Mouse (Mus musculus) kidney, embryonic 15.5 days (tissue): ENCODE results near the gene Aff3. TPM values are rescaled to one million over a fixed set of nuclear protein-coding genes. Genes with fewer than 3 reads are reported as not detected.

Source experiments
- ATAC-seq: fragments of 200-750 bp; cut with Nextera tagmentation; replicated peaks from 2 replicates; pipeline ENCODE4 v1.8.0; 2017; ENCODE audit warnings: moderate TSS enrichment; ENCODE audit not compliant: low FRiP score
- H3K27ac ChIP-seq: fragments of 300-500 bp; sonication (generic); 2 replicates; pipeline ENCODE4 v1.5.1; 2015; ENCODE audit warnings: mild to moderate bottlenecking, inconsistent platforms
- H3K27me3 ChIP-seq: fragments of 300-500 bp; sonication (generic); 2 replicates; pipeline ENCODE4 v1.6.1; 2015; ENCODE audit warnings: inconsistent platforms
- H3K36me3 ChIP-seq: fragments of 300-500 bp; sonication (generic); 2 replicates; pipeline ENCODE4 v1.6.1; 2015; ENCODE audit warnings: inconsistent platforms
- H3K4me1 ChIP-seq: fragments of 300-500 bp; sonication (generic); 2 replicates; pipeline ENCODE4 v1.6.1; 2015; ENCODE audit warnings: inconsistent platforms
- H3K4me2 ChIP-seq: fragments of 300-500 bp; sonication (generic); 2 replicates; pipeline ENCODE4 v1.6.1; 2015; ENCODE audit warnings: moderate library complexity, mild to moderate bottlenecking, inconsistent platforms
- H3K4me3 ChIP-seq: fragments of 300-500 bp; sonication (generic); replicated peaks from 2 replicates; pipeline ENCODE4 v1.5.1; 2015; ENCODE audit warnings: mild to moderate bottlenecking, inconsistent platforms
- H3K9ac ChIP-seq: fragments of 300-500 bp; sonication (generic); 2 replicates; pipeline ENCODE4 v1.6.1; 2015; ENCODE audit warnings: mild to moderate bottlenecking, inconsistent platforms
- H3K9me3 ChIP-seq: fragments of 300-500 bp; sonication (generic); replicated peaks from 2 replicates; pipeline ENCODE4 v1.6.1; 2016; ENCODE audit warnings: inconsistent platforms
- WGBS: fragments of 180-500 bp; shearing (Covaris S2); methylation state at CpG from one replicate; pipeline ENCODE4 v1.1.7; 2015; ENCODE audit warnings: mixed read lengths; 5-methylcytosine and 5-hydroxymethylcytosine counted together
- polyA plus RNA-seq: library from polyadenylated mRNA; unstranded; fragments of >200 nt; fragmentation: Nextera tagmentation; extraction: Ambion mirVana; gene quantifications from 2 replicates; pipeline ENCODE4 v1.2.1, GENCODE M21; 2015

Aff3 gene
- polyA plus RNA-seq, 1 experiment from 2014 or later: 7.5 TPM

DNA sequence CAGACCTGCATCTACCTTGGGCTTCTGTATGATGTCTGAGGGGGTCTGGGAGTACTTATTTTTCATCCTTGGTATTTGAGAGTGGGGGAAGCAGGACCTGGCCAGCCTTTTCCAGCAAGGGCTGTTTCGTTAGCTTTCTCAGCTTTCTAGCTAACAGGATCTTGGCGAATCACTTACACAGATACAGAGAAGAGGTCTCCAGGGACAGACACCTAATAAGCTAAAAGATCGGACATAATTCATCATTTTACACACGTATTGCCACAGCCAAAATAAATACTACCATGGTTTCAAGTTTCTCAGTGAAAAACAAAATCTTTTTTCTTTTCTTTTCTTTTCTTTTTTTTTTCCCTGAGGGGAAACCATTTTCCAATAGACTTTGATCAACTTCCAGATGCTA, 354.7 kb downstream of the Aff3 start:
- Histone ChIP-seq H3K4me1 (peaks cover 11% of the 10 kb centered on the region), H3K27ac (no peak overlapping the region), H3K9ac (no peak overlapping the region), H3K36me3 (no peaks in the 10 kb centered on the region), H3K9me3 (no peaks in the 10 kb centered on the region), H3K27me3 (no peaks in the 10 kb centered on the region), H3K4me2 (no peak overlapping the region), H3K4me3 (no peak overlapping the region)
- WGBS: 67% methylated on average over 4 of the region's 4 CpGs
- no peak for ATAC-seq

GRCm38 (mm10) chr1:38309341-38309740, 355.4 kb downstream of the Aff3 start:
- Histone ChIP-seq H3K4me3 (no peak overlapping the region), H3K27me3 (no peaks in the 10 kb centered on the region), H3K9me3 (no peaks in the 10 kb centered on the region), H3K27ac (no peak overlapping the region), H3K36me3 (no peaks in the 10 kb centered on the region), H3K4me2 (no peak overlapping the region), H3K9ac (no peak overlapping the region), H3K4me1 (peaks cover 14% of the 10 kb centered on the region)
- 84% methylated on average over 8 of the region's 8 CpGs for WGBS
- no peak for ATAC-seq

DNA sequence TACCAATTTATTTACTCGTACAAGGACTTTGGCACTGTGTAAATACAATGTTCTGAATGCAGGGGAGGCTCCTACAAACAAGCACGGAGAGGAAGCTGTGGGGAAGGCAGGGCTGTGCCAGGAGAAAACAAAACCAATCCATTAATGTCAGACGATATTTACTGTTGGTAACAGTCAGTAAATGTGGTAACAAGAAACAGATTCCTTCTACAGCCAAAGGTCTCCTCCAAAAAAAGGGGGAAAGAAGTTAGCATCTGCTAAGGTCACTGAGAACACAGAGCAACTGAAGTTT, 356.1 kb downstream of the Aff3 start:
- Histone ChIP-seq H3K4me3 (no peak overlapping the region), H3K27ac (no peak overlapping the region), H3K4me1 (peaks cover 15% of the 10 kb centered on the region), H3K36me3 (no peaks in the 10 kb centered on the region), H3K9ac (no peak overlapping the region), H3K27me3 (no peaks in the 10 kb centered on the region), H3K9me3 (no peaks in the 10 kb centered on the region), H3K4me2 (no peak overlapping the region)
- 37% methylated on average over 3 of the region's 3 CpGs for WGBS
- ATAC-seq: no peak

DNA sequence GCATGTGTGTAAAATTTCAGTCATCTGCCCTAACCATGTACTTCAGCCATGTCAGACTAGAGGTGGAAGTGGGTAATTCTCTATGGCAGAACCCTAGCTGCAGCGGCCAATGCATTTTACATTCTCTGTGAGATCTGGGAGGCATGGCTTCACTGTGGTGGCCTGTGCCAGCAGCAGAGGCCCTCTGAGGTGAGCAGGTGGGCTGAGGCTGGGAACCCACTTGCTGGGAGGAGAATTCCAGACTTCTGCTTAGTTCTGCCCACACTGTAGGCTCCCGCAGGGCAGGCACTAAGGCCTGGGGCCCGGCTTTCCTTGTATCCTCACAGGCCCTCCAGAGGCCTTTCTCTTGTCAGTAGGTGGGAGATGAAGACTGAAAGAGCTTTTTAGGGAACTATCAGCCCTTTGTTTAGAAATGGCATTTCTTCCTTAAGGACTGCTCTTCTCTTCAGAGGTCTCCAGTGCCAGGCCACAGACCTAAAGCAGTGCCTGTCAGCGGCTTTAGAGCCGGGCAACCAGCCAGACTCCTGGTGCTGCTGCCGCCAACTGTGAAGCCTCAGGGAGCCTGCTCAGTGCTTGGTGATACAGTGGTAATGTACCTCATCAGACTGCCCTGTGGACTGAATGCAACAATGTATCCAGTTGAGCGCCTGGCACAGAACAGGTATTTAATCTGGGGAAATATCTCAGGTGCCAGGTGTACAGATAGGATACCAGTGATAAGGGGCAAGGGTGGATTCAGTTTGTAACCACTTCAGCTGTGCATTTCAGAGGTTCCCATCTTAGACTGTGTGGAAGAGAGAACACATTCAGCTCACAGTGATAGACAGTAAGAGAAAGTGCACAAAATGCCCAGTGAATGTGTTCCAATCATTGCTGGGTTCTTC, 356.7 kb downstream of the Aff3 start:
- no peak for ATAC-seq
- Histone ChIP-seq H3K9ac (no peak overlapping the region), H3K4me1 (peaks cover 15% of the 10 kb centered on the region), H3K27ac (no peak overlapping the region), H3K4me3 (no peak overlapping the region), H3K36me3 (no peaks in the 10 kb centered on the region), H3K4me2 (no peak overlapping the region), H3K9me3 (no peaks in the 10 kb centered on the region), H3K27me3 (no peaks in the 10 kb centered on the region)
- WGBS: 76% methylated on average over 7 of the region's 7 CpGs

DNA sequence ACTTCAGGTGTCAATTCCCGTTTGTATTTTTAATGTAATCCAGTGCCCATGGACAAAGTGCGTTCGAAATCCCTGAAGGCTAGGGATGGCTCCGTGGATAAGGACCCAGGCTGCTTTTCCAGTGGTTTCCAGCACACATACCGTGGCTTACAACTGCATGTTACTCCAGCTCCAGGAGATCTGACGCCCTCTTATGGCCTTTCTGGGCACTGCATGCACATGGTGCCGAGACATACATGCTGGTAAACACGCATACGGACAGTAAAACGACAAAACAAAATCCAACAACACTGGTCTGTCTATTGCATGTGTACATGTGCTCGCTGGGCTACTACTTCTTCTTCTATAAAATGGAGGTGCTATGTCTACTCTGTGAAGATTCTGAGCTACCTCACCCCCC, 357.5 kb downstream of the Aff3 start:
- 90% methylated on average over 11 of the region's 11 CpGs for WGBS
- ATAC-seq: no peak
- H3K4me1 ChIP-seq: peaks cover 15% of the 10 kb centered on the region
- H3K27ac ChIP-seq: no peak overlapping the region
- H3K9ac ChIP-seq: no peak overlapping the region
- H3K4me3 ChIP-seq: no peak overlapping the region
- no peak overlapping the region for H3K4me2 ChIP-seq
- no peaks in the 10 kb centered on the region for H3K27me3 ChIP-seq
- H3K9me3 ChIP-seq: no peaks in the 10 kb centered on the region
- H3K36me3 ChIP-seq: no peaks in the 10 kb centered on the region

DNA sequence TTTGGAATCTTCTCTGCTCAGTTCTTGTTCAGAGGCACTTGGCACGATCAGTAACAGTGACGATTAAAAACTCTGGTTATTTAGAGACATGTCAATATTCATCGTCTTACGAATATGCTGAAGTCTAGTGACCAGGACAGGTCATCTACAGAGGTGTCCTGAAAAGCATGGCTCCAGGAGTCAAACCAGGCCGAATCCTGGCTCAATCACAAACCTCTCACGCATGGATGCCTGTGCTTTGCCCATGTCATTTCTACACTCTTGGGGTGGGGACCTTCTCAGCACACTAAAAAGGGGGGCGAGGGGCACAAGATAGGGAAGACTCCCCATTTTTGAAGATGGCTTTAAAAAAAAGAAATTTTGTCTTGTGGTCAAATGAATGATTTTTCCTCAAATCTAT, 358.6 kb downstream of the Aff3 start:
- Histone ChIP-seq H3K9ac (no peak overlapping the region), H3K36me3 (no peaks in the 10 kb centered on the region), H3K27me3 (no peaks in the 10 kb centered on the region), H3K9me3 (no peaks in the 10 kb centered on the region), H3K4me1 (peaks cover 15% of the 10 kb centered on the region), H3K27ac (no peak overlapping the region), H3K4me3 (no peak overlapping the region), H3K4me2 (no peak overlapping the region)
- ATAC-seq: no peak
- WGBS: 86% methylated on average over 7 of the region's 7 CpGs

GRCm38 (mm10) chr1:38304376-38304775, 360.4 kb downstream of the Aff3 start:
- Histone ChIP-seq H3K9me3 (no peaks in the 10 kb centered on the region), H3K4me1 (peaks cover 15% of the 10 kb centered on the region), H3K4me2 (no peak overlapping the region), H3K9ac (no peak overlapping the region), H3K4me3 (no peak overlapping the region), H3K27me3 (no peaks in the 10 kb centered on the region), H3K27ac (0 out of 2 replicates have a peak overlapping the region, but pooled peaks have one; percentile 48), H3K36me3 (no peaks in the 10 kb centered on the region)
- ATAC-seq: no peak
- WGBS: 83% methylated on average over 11 of the region's 11 CpGs

DNA sequence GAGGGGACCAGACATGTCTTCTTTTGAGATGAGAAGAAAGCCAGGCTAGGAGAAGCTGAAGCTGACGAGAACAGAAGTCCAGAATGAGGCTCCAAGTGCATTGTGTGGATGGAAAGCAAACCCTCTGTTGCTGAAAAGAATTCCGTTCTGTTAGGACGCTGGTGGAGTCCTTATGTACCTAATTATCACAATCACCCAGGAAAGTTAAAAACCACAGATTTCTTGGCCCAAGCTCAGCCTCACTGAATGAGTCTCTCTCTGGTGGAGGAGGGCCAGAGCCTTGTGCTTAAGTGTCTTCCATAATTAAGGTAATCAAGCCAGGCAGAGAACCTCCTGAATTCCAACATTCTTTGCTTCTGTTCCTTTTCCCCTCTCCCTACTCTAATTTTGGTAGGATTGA, 366.5 kb downstream of the Aff3 start:
- Histone ChIP-seq H3K4me3 (no peak overlapping the region), H3K27ac (no peak overlapping the region), H3K9me3 (no peaks in the 10 kb centered on the region), H3K36me3 (no peaks in the 10 kb centered on the region), H3K27me3 (no peaks in the 10 kb centered on the region), H3K9ac (no peak overlapping the region), H3K4me1 (no peaks in the 10 kb centered on the region), H3K4me2 (no peak overlapping the region)
- 75% methylated on average over 3 of the region's 3 CpGs for WGBS
- ATAC-seq: no peak

GRCm38 (mm10) chr1:38294906-38295305, 369.8 kb downstream of the Aff3 start:
- Histone ChIP-seq H3K4me3 (no peak overlapping the region), H3K9ac (no peak overlapping the region), H3K9me3 (no peaks in the 10 kb centered on the region), H3K27ac (no peak overlapping the region), H3K4me2 (no peak overlapping the region), H3K27me3 (no peaks in the 10 kb centered on the region), H3K4me1 (no peaks in the 10 kb centered on the region), H3K36me3 (no peaks in the 10 kb centered on the region)
- ATAC-seq: no peak
- WGBS: 87% methylated on average over 6 of the region's 6 CpGs

DNA sequence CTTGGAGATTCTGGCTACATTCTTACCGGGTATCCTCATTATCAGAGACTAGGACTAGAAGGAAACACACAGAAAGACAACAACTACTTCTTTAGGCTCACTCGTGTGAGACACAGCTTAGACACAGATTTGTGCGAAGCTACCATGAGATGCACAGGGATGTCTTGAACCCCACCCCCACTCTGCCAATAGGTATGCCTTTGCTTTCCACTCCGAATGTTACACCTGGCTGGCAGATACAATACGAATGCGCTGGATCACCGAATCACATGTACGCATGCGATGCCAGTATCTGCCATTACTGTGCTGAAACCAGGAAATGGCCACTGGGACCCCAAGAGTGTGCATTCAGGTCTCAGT, 370.4 kb downstream of the Aff3 start:
- Histone ChIP-seq H3K27ac (no peak overlapping the region), H3K27me3 (no peaks in the 10 kb centered on the region), H3K4me3 (no peak overlapping the region), H3K4me2 (no peak overlapping the region), H3K9ac (no peak overlapping the region), H3K4me1 (no peaks in the 10 kb centered on the region), H3K9me3 (no peaks in the 10 kb centered on the region), H3K36me3 (no peaks in the 10 kb centered on the region)
- no peak for ATAC-seq
- WGBS: 95% methylated on average over 9 of the region's 9 CpGs

GRCm38 (mm10) chr1:38293671-38294335, 371.0 kb downstream of the Aff3 start:
- ATAC-seq: no peak
- no peaks in the 10 kb centered on the region for H3K36me3 ChIP-seq
- no peaks in the 10 kb centered on the region for H3K27me3 ChIP-seq
- 86% methylated on average over 12 of the region's 12 CpGs for WGBS
- H3K4me3 ChIP-seq: no peak overlapping the region
- no peaks in the 10 kb centered on the region for H3K4me1 ChIP-seq
- no peak overlapping the region for H3K4me2 ChIP-seq
- H3K9me3 ChIP-seq: no peaks in the 10 kb centered on the region
- H3K27ac ChIP-seq: no peak overlapping the region
- H3K9ac ChIP-seq: no peak overlapping the region

GRCm38 (mm10) chr1:38292851-38293250, 371.9 kb downstream of the Aff3 start:
- no peak overlapping the region for H3K4me3 ChIP-seq
- no peak overlapping the region for H3K9ac ChIP-seq
- no peaks in the 10 kb centered on the region for H3K27me3 ChIP-seq
- ATAC-seq: no peak
- no peaks in the 10 kb centered on the region for H3K4me1 ChIP-seq
- no peak overlapping the region for H3K4me2 ChIP-seq
- no peak overlapping the region for H3K27ac ChIP-seq
- WGBS: 88% methylated on average over 4 of the region's 4 CpGs
- no peaks in the 10 kb centered on the region for H3K36me3 ChIP-seq
- no peaks in the 10 kb centered on the region for H3K9me3 ChIP-seq

DNA sequence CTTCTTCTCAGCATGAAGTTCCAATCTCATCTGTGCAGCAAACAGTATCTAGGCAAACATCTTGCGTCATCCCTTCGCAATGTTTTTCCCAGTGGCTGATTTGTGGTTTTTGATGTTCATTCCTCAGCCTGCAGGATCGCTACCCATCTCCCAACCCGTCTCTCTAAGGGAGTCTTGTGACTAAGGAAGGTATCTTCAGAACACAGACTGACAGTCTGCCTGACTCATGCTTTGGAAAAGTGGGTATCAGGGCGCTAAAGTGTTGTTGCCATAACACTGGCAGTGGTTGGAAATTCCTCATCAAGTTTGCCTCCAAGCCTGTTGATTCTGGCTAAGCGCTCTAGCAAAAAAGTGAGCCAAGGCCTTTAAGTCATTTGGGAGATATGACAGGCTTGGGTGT, 372.8 kb downstream of the Aff3 start:
- H3K9ac ChIP-seq: no peak overlapping the region
- no peaks in the 10 kb centered on the region for H3K4me1 ChIP-seq
- no peak overlapping the region for H3K4me3 ChIP-seq
- no peaks in the 10 kb centered on the region for H3K36me3 ChIP-seq
- H3K9me3 ChIP-seq: no peaks in the 10 kb centered on the region
- no peak overlapping the region for H3K4me2 ChIP-seq
- WGBS: 88% methylated on average over 6 of the region's 6 CpGs
- ATAC-seq: no peak
- no peaks in the 10 kb centered on the region for H3K27me3 ChIP-seq
- no peak overlapping the region for H3K27ac ChIP-seq
